Mouse (Mus musculus) testis, adult 2 months (tissue): ENCODE data around the gene Dcakd. TPM values are rescaled to one million over a fixed set of nuclear protein-coding genes. Genes with fewer than 3 reads are reported as not detected.

Source experiments
- H3K27ac ChIP-seq: fragments of 200-500 bp; 2 replicates; pipeline ENCODE4 v1.5.1; 2012; ENCODE audit warnings: low read depth, low read length; ENCODE audit not compliant: control insufficient read depth, insufficient read depth
- H3K27me3 ChIP-seq: fragments of 200-500 bp; 2 replicates; pipeline ENCODE4 v1.6.1; 2012; ENCODE audit warnings: mild to moderate bottlenecking, low read length, moderate library complexity; ENCODE audit not compliant: control insufficient read depth, insufficient read depth
- H3K36me3 ChIP-seq: fragments of 200-500 bp; 2 replicates; pipeline ENCODE4 v1.6.1; 2012; ENCODE audit warnings: mild to moderate bottlenecking, low read length; ENCODE audit not compliant: control insufficient read depth, insufficient read depth
- H3K4me1 ChIP-seq: fragments of 200-500 bp; 2 replicates; pipeline ENCODE4 v1.6.1; 2012; ENCODE audit warnings: low read length; ENCODE audit not compliant: control insufficient read depth, insufficient read depth
- H3K4me3 ChIP-seq: fragments of 200-500 bp; 2 replicates; pipeline ENCODE4 v1.5.1; 2012; ENCODE audit warnings: low read depth, mild to moderate bottlenecking, low read length, moderate library complexity, mixed read lengths; ENCODE audit not compliant: control insufficient read depth
- CTCF ChIP-seq: fragments of 200-500 bp; IDR thresholded peaks from 2 replicates; pipeline ENCODE4 v1.5.1; 2012; ENCODE audit warnings: low read depth, mild to moderate bottlenecking, inconsistent platforms, low read length, moderate library complexity; ENCODE audit not compliant: control insufficient read depth, insufficient read depth, insufficient replicate concordance
- POLR2A ChIP-seq: fragments of 200-500 bp; IDR thresholded peaks from 2 replicates; pipeline ENCODE4 v1.6.1; 2012; ENCODE audit warnings: low read depth, mild to moderate bottlenecking, inconsistent platforms, low read length, moderate library complexity; ENCODE audit not compliant: control insufficient read depth
- polyA plus RNA-seq: library from polyadenylated mRNA; depleted of rRNA; stranded (reverse); fragments of >200 nt; gene quantifications from 2 replicates; pipeline ENCODE4 v1.2.3, GENCODE M21; 2012

The Dcakd gene
- polyA plus RNA-seq, 1 experiment: 26.8 TPM

DNA sequence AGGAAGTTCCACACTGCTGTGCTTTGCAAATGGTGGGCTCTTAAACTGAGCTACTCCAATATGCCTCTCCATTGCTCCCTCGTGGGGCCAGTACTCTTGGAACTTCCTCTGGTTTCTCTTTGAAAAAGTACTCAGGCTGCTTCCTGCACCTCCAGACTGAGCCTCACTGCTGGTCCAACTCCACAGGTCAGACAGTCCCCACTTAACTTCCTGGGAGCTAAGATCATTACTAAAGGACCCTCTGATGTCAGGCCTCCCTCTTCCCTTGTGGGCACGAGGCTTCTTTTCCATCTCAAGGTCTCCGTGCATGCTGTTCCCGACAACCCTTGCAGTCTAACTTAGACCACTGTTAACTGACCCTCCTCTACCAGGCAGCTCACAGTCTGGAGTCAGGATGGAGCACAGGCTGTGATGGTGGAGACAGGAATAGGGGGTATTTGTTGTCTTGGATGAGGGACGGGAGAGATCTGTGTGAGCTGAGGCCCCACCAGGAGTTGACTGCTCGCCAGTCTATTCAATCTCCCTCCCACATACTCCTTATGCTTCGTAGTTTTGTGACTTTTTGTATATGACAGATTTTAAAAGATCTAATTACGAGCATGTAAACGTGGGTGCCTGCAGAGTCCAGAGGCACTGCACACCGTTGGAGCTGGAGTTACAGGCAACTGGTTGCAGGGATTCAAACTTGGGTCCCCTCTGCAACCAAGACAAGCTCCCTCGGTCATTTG, 22.7 kb downstream of the Dcakd start:
- H3K4me1 ChIP-seq: peaks cover 2% of the 10 kb centered on the region; the same call in 1 of the 2 replicates
- no peak overlapping the region for H3K27ac ChIP-seq
- H3K27me3 ChIP-seq: no peaks in the 10 kb centered on the region
- no peak for TF ChIP-seq POLR2A
- no peak for TF ChIP-seq CTCF
- H3K4me3 ChIP-seq: no peak overlapping the region
- H3K36me3 ChIP-seq: no peaks in the 10 kb centered on the region

DNA sequence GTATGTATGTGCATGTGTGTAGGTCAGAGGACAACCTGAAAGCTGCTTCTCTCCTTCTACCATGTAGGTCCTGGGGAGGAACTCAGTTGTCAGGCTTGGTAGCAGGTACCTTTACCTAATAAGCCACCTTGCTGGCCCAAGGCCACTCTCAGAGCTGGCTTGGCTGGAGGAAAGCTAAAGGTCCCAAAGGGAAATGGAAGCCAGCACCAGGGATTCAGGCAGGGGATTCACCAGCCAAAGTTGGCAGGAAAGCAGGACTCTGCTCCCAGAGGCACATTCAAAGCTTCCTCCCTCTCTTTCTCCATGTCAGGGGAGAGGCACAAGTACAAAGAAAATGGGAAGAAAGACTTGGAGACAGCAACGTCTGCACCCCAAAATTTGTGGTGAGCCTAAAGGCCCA, 23.3 kb downstream of the Dcakd start:
- H3K4me1 ChIP-seq: peaks cover 2% of the 10 kb centered on the region; the same call in 1 of the 2 replicates
- H3K27me3 ChIP-seq: no peaks in the 10 kb centered on the region
- TF ChIP-seq POLR2A (no peak), CTCF (no peak)
- no peak overlapping the region for H3K4me3 ChIP-seq
- no peaks in the 10 kb centered on the region for H3K36me3 ChIP-seq
- H3K27ac ChIP-seq: no peak overlapping the region

DNA sequence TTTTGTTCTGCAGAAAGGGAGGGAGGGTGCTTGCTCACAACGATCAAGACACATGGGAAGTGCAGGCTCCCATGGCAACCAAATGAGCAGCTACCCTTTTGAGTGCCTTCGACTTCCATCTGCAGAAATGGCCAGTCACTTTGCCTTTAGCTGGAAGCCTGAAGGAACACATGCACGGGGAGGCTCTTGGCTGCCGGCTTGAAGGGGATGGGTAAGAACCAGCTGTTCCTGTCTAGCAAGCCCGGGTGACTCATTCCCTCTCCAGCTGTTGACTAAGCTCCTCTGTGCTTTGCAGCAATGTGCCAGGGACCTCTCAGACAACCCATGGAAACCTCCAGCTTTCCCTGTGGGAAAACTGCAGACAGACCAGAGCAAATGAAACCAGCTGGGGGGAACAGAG, 24.9 kb downstream of the Dcakd start:
- H3K27ac ChIP-seq: no peak overlapping the region
- peaks cover 4% of the 10 kb centered on the region; the same call in 1 of the 2 replicates for H3K4me1 ChIP-seq
- no peak for TF ChIP-seq POLR2A
- no peak for TF ChIP-seq CTCF
- H3K4me3 ChIP-seq: no peak overlapping the region
- no peaks in the 10 kb centered on the region for H3K36me3 ChIP-seq
- no peaks in the 10 kb centered on the region for H3K27me3 ChIP-seq

DNA sequence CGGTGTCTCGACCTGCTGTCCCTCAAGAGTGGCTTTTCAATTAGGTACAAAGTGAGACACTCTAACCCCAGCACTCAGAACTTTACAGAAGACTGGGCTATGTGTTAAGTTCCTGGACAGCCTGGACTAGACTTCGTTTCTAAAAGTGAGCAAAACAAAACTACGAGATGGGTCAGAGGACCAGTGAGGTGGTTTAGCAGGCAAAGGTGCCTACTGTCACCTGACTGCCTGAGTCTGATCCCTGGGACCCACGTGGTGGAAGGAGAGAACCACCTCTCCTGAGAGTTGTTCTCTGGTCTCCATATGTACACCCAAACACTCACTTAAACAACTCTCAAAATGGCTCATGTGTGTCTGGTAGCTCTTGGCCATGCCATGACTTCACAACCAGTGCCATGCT, 27.1 kb downstream of the Dcakd start:
- Histone ChIP-seq H3K4me3 (no peak overlapping the region), H3K36me3 (no peaks in the 10 kb centered on the region), H3K27ac (no peak overlapping the region), H3K27me3 (no peaks in the 10 kb centered on the region), H3K4me1 (peaks cover 2% of the 10 kb centered on the region; the same call in 1 of the 2 replicates)
- TF ChIP-seq CTCF (no peak), POLR2A (no peak)

DNA sequence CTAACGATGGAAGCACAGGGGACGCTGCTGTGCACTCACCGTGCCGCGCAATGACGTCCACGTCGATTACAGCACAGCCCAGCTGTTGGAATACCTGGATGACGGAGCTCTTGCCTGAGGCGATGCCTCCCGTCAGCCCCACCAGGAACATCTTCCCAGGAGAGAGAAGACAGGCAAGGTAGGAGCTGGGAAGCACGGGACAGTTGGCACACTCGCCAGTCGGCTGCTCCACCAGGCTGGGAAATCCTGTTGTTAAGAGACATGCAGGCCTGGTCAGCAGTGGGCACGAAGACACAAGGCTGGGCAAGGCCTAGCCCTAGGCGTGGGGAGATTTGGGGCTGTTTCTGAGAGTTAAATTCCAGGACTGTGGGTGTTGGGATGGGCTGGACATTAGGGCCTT, 28.0 kb downstream of the Dcakd start:
- TF ChIP-seq CTCF (no peak), POLR2A (no peak)
- peaks cover 2% of the 10 kb centered on the region; the same call in 1 of the 2 replicates for H3K4me1 ChIP-seq
- no peaks in the 10 kb centered on the region for H3K36me3 ChIP-seq
- H3K27ac ChIP-seq: no peak overlapping the region
- no peaks in the 10 kb centered on the region for H3K27me3 ChIP-seq
- H3K4me3 ChIP-seq: no peak overlapping the region

GRCm38 (mm10) chr11:102999317-102999970, 28.7 kb downstream of the Dcakd start:
- no peaks in the 10 kb centered on the region for H3K27me3 ChIP-seq
- no peak overlapping the region for H3K4me3 ChIP-seq
- no peak overlapping the region for H3K27ac ChIP-seq
- H3K36me3 ChIP-seq: no peaks in the 10 kb centered on the region
- H3K4me1 ChIP-seq: peaks cover 2% of the 10 kb centered on the region; the same call in 1 of the 2 replicates
- TF ChIP-seq POLR2A (no peak), CTCF (no peak)

- Histone ChIP-seq H3K4me1 (peaks cover 2% of the 10 kb centered on the region; the same call in 1 of the 2 replicates), H3K27ac (no peak overlapping the region), H3K36me3 (no peaks in the 10 kb centered on the region), H3K4me3 (no peak overlapping the region), H3K27me3 (no peaks in the 10 kb centered on the region)
- TF ChIP-seq POLR2A (no peak), CTCF (no peak)
These were observed 29.4 kb downstream of the Dcakd start for GRCm38 (mm10) chr11:102998577-102999316.
